Mouse (Mus musculus): ENCODE measurements at regions not wholly inside any gene's neighbourhood (a gene's known extent, or its start where the extent isn't known, plus 50 kb on each side); places are given as distances from the start of the nearest gene placed in this dataset.
"Not testable (repeated sequence)": the region's sequence is repeated elsewhere in the genome, so short reads cannot be mapped to it uniquely, and the experiment has no call there.

- H3K36me3 ChIP-seq (ENCODE audit: control insufficient read depth, insufficient read depth, low read length, poor library complexity, severe bottlenecking) = no peaks in the 10 kb centered on the region
- H3K27me3 ChIP-seq (ENCODE audit: control insufficient read depth, insufficient read depth, low read length, poor library complexity, severe bottlenecking) = no peaks in the 10 kb centered on the region
- no peak overlapping the region for H3K4me3 ChIP-seq (ENCODE audit: low read depth, low read length)
- H3K9me3 ChIP-seq (replicated peaks; ENCODE audit: control insufficient read depth, insufficient read depth, low read length, poor library complexity, severe bottlenecking) = no peaks in the 10 kb centered on the region
- TF ChIP-seq POLR2A (IDR thresholded peaks at IDR 0.05; ENCODE audit: insufficient read depth, low read length) = no peak
- no peak for TF ChIP-seq CTCF (IDR thresholded peaks at IDR 0.05; ENCODE audit: low read depth, low read length)
- TF ChIP-seq EP300 (IDR thresholded peaks at IDR 0.05; ENCODE audit: insufficient read depth, low read depth, low read length) = no peak
- no peak overlapping the region for H3K9ac ChIP-seq (ENCODE audit: low read depth, poor library complexity, severe bottlenecking)
- no peak overlapping the region for H3K27ac ChIP-seq (ENCODE audit: insufficient read depth, low read length)
- no peaks in the 10 kb centered on the region for H3K4me1 ChIP-seq (ENCODE audit: control insufficient read depth, insufficient read depth, low read length)
Observed at GRCm38 (mm10) chr1:176534417-176534816, 259.3 kb upstream of the Pld5 start.

- Histone ChIP-seq H3K4me1 (ENCODE audit: control insufficient read depth, insufficient read depth, low read length) (no peaks in the 10 kb centered on the region), H3K27ac (ENCODE audit: insufficient read depth, low read length) (no peak overlapping the region), H3K9ac (ENCODE audit: low read depth, poor library complexity, severe bottlenecking) (no peak overlapping the region), H3K9me3 (replicated peaks; ENCODE audit: control insufficient read depth, insufficient read depth, low read length, poor library complexity, severe bottlenecking) (no peaks in the 10 kb centered on the region), H3K27me3 (ENCODE audit: control insufficient read depth, insufficient read depth, low read length, poor library complexity, severe bottlenecking) (no peaks in the 10 kb centered on the region; the same call in 1 of the 2 replicates), H3K4me3 (ENCODE audit: low read depth, low read length) (no peak overlapping the region), H3K36me3 (ENCODE audit: control insufficient read depth, insufficient read depth, low read length, poor library complexity, severe bottlenecking) (no peaks in the 10 kb centered on the region)
- no peak for TF ChIP-seq POLR2A (IDR thresholded peaks at IDR 0.05; ENCODE audit: insufficient read depth, low read length)
- no peak for TF ChIP-seq CTCF (IDR thresholded peaks at IDR 0.05; ENCODE audit: low read depth, low read length)
- TF ChIP-seq EP300 (IDR thresholded peaks at IDR 0.05; ENCODE audit: insufficient read depth, low read depth, low read length) = no peak
Observed at GRCm38 (mm10) chr1:176529037-176529436, 253.9 kb upstream of the Pld5 start.

- Histone ChIP-seq H3K9ac (ENCODE audit: low read depth, poor library complexity, severe bottlenecking) (no peak overlapping the region), H3K9me3 (replicated peaks; ENCODE audit: control insufficient read depth, insufficient read depth, low read length, poor library complexity, severe bottlenecking) (no peaks in the 10 kb centered on the region), H3K4me1 (ENCODE audit: control insufficient read depth, insufficient read depth, low read length) (no peaks in the 10 kb centered on the region), H3K36me3 (ENCODE audit: control insufficient read depth, insufficient read depth, low read length, poor library complexity, severe bottlenecking) (no peaks in the 10 kb centered on the region), H3K27me3 (ENCODE audit: control insufficient read depth, insufficient read depth, low read length, poor library complexity, severe bottlenecking) (no peaks in the 10 kb centered on the region), H3K27ac (ENCODE audit: insufficient read depth, low read length) (no peak overlapping the region), H3K4me3 (ENCODE audit: low read depth, low read length) (no peak overlapping the region)
- TF ChIP-seq POLR2A (IDR thresholded peaks at IDR 0.05; ENCODE audit: insufficient read depth, low read length) (no peak), EP300 (IDR thresholded peaks at IDR 0.05; ENCODE audit: insufficient read depth, low read depth, low read length) (no peak), CTCF (IDR thresholded peaks at IDR 0.05; ENCODE audit: low read depth, low read length) (no peak)
Observed at GRCm38 (mm10) chr1:176511467-176511866, 236.4 kb upstream of the Pld5 start.

- Histone ChIP-seq H3K9me3 (replicated peaks; ENCODE audit: control insufficient read depth, insufficient read depth, low read length, poor library complexity, severe bottlenecking) (no peaks in the 10 kb centered on the region), H3K27me3 (ENCODE audit: control insufficient read depth, insufficient read depth, low read length, poor library complexity, severe bottlenecking) (no peaks in the 10 kb centered on the region), H3K36me3 (ENCODE audit: control insufficient read depth, insufficient read depth, low read length, poor library complexity, severe bottlenecking) (no peaks in the 10 kb centered on the region), H3K9ac (ENCODE audit: low read depth, poor library complexity, severe bottlenecking) (no peak overlapping the region), H3K4me1 (ENCODE audit: control insufficient read depth, insufficient read depth, low read length) (no peaks in the 10 kb centered on the region), H3K4me3 (ENCODE audit: low read depth, low read length) (no peak overlapping the region), H3K27ac (ENCODE audit: insufficient read depth, low read length) (no peak overlapping the region)
- no peak for TF ChIP-seq POLR2A (IDR thresholded peaks at IDR 0.05; ENCODE audit: insufficient read depth, low read length)
- TF ChIP-seq EP300 (IDR thresholded peaks at IDR 0.05; ENCODE audit: insufficient read depth, low read depth, low read length) = no peak
- TF ChIP-seq CTCF (IDR thresholded peaks at IDR 0.05; ENCODE audit: low read depth, low read length) = no peak
Observed at GRCm38 (mm10) chr1:176505441-176505840, 230.3 kb upstream of the Pld5 start.

- not testable (repeated sequence) for H3K4me3 ChIP-seq (ENCODE audit: low read depth, low read length); H3K9ac ChIP-seq (ENCODE audit: low read depth, poor library complexity, severe bottlenecking); H3K27me3 ChIP-seq (ENCODE audit: control insufficient read depth, insufficient read depth, low read length, poor library complexity, severe bottlenecking); H3K27ac ChIP-seq (ENCODE audit: insufficient read depth, low read length); H3K36me3 ChIP-seq (ENCODE audit: control insufficient read depth, insufficient read depth, low read length, poor library complexity, severe bottlenecking); H3K9me3 ChIP-seq (replicated peaks; ENCODE audit: control insufficient read depth, insufficient read depth, low read length, poor library complexity, severe bottlenecking); H3K4me1 ChIP-seq (ENCODE audit: control insufficient read depth, insufficient read depth, low read length)
Observed at GRCm38 (mm10) chr1:176504731-176505130, 229.6 kb upstream of the Pld5 start.

- Histone ChIP-seq H3K27ac (ENCODE audit: insufficient read depth, low read length) (no peak overlapping the region), H3K4me3 (ENCODE audit: low read depth, low read length) (no peak overlapping the region), H3K9ac (ENCODE audit: low read depth, poor library complexity, severe bottlenecking) (no peak overlapping the region), H3K9me3 (replicated peaks; ENCODE audit: control insufficient read depth, insufficient read depth, low read length, poor library complexity, severe bottlenecking) (0 out of 2 replicates have a peak, but pooled peaks cover 2% of the 10 kb centered on the region), H3K27me3 (ENCODE audit: control insufficient read depth, insufficient read depth, low read length, poor library complexity, severe bottlenecking) (no peaks in the 10 kb centered on the region), H3K36me3 (ENCODE audit: control insufficient read depth, insufficient read depth, low read length, poor library complexity, severe bottlenecking) (no peaks in the 10 kb centered on the region), H3K4me1 (ENCODE audit: control insufficient read depth, insufficient read depth, low read length) (no peaks in the 10 kb centered on the region)
- TF ChIP-seq EP300 (IDR thresholded peaks at IDR 0.05; ENCODE audit: insufficient read depth, low read depth, low read length) (no peak), POLR2A (IDR thresholded peaks at IDR 0.05; ENCODE audit: insufficient read depth, low read length) (no peak), CTCF (IDR thresholded peaks at IDR 0.05; ENCODE audit: low read depth, low read length) (no peak)
Observed at GRCm38 (mm10) chr1:176499010-176499650, 224.0 kb upstream of the Pld5 start.
